Mouse (Mus musculus): ENCODE measurements around the gene Por. TPM values are rescaled to one million over a fixed set of nuclear protein-coding genes. Genes with fewer than 3 reads are reported as not detected.
A peak's percentile ranks its signal among the peaks of the same experiment; 100 is the strongest.

Gene Por
- total RNA-seq, 1 experiment: 125 TPM

- in situ Hi-C loops (cut with MboI; ENCODE audit: low sequenced_read_pairs in 2 of 2, unreplicated experiment in 2 of 2): no loop called here
These were observed 55.6 kb downstream of the Por start for GRCm38 (mm10) chr5:135725391-135725841.

GRCm38 (mm10) chr5:135725991-135726390 is 56.2 kb downstream of the Por start:
- in situ Hi-C loops (cut with MboI; ENCODE audit: low sequenced_read_pairs in 2 of 2, unreplicated experiment in 2 of 2): no loop called here
- no peak overlapping the region; the same call in 1 of the 2 replicates for H3K9ac ChIP-seq (ENCODE audit: insufficient read depth, low read depth, low read length, poor library complexity, severe bottlenecking)
- H3K4me3 ChIP-seq (ENCODE audit: insufficient read depth in 1 of 2, low read depth in 1 of 2, low read length in 2 of 2, poor library complexity in 1 of 2, severe bottlenecking in 1 of 2): no peak overlapping the region; a peak in 1 of 4 replicates
- H3K27ac ChIP-seq (ENCODE audit: insufficient read depth, low read depth, low read length, poor library complexity, severe bottlenecking): no peak overlapping the region
- H3K36me3 ChIP-seq (ENCODE audit: control insufficient read depth, insufficient read depth, low read length, poor library complexity, severe bottlenecking): peaks cover 22% of the 10 kb centered on the region
- no peak for DNase-seq (ENCODE audit: low read depth, low spot score)
- H3K9me3 ChIP-seq (ENCODE audit: control insufficient read depth, insufficient read depth, low read depth, low read length): no peaks in the 10 kb centered on the region
- no peak for TF ChIP-seq HCFC1 (IDR thresholded peaks at IDR 0.05; ENCODE audit: borderline replicate concordance, insufficient read depth, low read length)
- peaks cover 0 to 16% of the 10 kb centered on the region in 2 experiments; a peak in 2 of 4 replicates for H3K4me1 ChIP-seq (ENCODE audit: control insufficient read depth in 2 of 2, insufficient read depth in 2 of 2, low read length in 2 of 2, poor library complexity in 1 of 2)

More at GRCm38 (mm10) chr5:135725391-135725841, 55.6 kb downstream of the Por start:
- H3K9me3 ChIP-seq (ENCODE audit: control insufficient read depth, insufficient read depth, low read depth, low read length): no peaks in the 10 kb centered on the region
- H3K9ac ChIP-seq (ENCODE audit: insufficient read depth, low read depth, low read length, poor library complexity, severe bottlenecking): no peak overlapping the region; the same call in 1 of the 2 replicates
- no peak for DNase-seq (ENCODE audit: low read depth, low spot score)
- H3K27ac ChIP-seq (ENCODE audit: insufficient read depth, low read depth, low read length, poor library complexity, severe bottlenecking): 0 out of 2 replicates have a peak overlapping the region, but pooled peaks have one; percentile 9
- TF ChIP-seq MAFK (IDR thresholded peaks at IDR 0.05; ENCODE audit: insufficient read depth, low read depth, low read length) (no peak), ZC3H11A (IDR thresholded peaks at IDR 0.05; ENCODE audit: borderline replicate concordance, low read depth, low read length) (no peak), ZNF384 (IDR thresholded peaks at IDR 0.05; ENCODE audit: low read depth, low read length) (no peak), CHD2 (IDR thresholded peaks at IDR 0.05; ENCODE audit: low read depth, low read length) (no peak), HCFC1 (IDR thresholded peaks at IDR 0.05; ENCODE audit: borderline replicate concordance, insufficient read depth, low read length) (no peak)
- peaks cover 16% of the 10 kb centered on the region for H3K36me3 ChIP-seq (ENCODE audit: control insufficient read depth, insufficient read depth, low read length, poor library complexity, severe bottlenecking)
- peak overlapping the region in 1 of 2 experiments; percentile 21; a peak in 1 of 4 replicates for H3K4me3 ChIP-seq (ENCODE audit: insufficient read depth in 1 of 2, low read depth in 1 of 2, low read length in 2 of 2, poor library complexity in 1 of 2, severe bottlenecking in 1 of 2)
- peaks cover 0 to 16% of the 10 kb centered on the region in 2 experiments; a peak in 2 of 4 replicates for H3K4me1 ChIP-seq (ENCODE audit: control insufficient read depth in 2 of 2, insufficient read depth in 2 of 2, low read length in 2 of 2, poor library complexity in 1 of 2)

- TF ChIP-seq HCFC1 (IDR thresholded peaks at IDR 0.05; ENCODE audit: borderline replicate concordance, insufficient read depth, low read length) (no peak), ZC3H11A (IDR thresholded peaks at IDR 0.05; ENCODE audit: borderline replicate concordance, low read depth, low read length) (no peak), MAFK (IDR thresholded peaks at IDR 0.05; ENCODE audit: insufficient read depth, low read depth, low read length) (no peak), ZNF384 (IDR thresholded peaks at IDR 0.05; ENCODE audit: low read depth, low read length) (no peak), CHD2 (IDR thresholded peaks at IDR 0.05; ENCODE audit: low read depth, low read length) (no peak)
- no peak overlapping the region for H3K27ac ChIP-seq (ENCODE audit: insufficient read depth, low read depth, low read length, poor library complexity, severe bottlenecking)
- no peak overlapping the region for H3K4me3 ChIP-seq (ENCODE audit: insufficient read depth in 1 of 2, low read depth in 1 of 2, low read length in 2 of 2, poor library complexity in 1 of 2, severe bottlenecking in 1 of 2)
- peaks cover 30% of the 10 kb centered on the region for H3K36me3 ChIP-seq (ENCODE audit: control insufficient read depth, insufficient read depth, low read length, poor library complexity, severe bottlenecking)
- H3K9me3 ChIP-seq (ENCODE audit: control insufficient read depth, insufficient read depth, low read depth, low read length): no peaks in the 10 kb centered on the region
- no peak overlapping the region for H3K9ac ChIP-seq (ENCODE audit: insufficient read depth, low read depth, low read length, poor library complexity, severe bottlenecking)
- no peak for DNase-seq (ENCODE audit: low read depth, low spot score)
- peaks cover 0 to 16% of the 10 kb centered on the region in 2 experiments; a peak in 2 of 4 replicates for H3K4me1 ChIP-seq (ENCODE audit: control insufficient read depth in 2 of 2, insufficient read depth in 2 of 2, low read length in 2 of 2, poor library complexity in 1 of 2)
- in situ Hi-C loops (cut with MboI; ENCODE audit: low sequenced_read_pairs in 2 of 2, unreplicated experiment in 2 of 2): no loop called here
These were observed 57.0 kb downstream of the Por start for GRCm38 (mm10) chr5:135726641-135727346.

DNA sequence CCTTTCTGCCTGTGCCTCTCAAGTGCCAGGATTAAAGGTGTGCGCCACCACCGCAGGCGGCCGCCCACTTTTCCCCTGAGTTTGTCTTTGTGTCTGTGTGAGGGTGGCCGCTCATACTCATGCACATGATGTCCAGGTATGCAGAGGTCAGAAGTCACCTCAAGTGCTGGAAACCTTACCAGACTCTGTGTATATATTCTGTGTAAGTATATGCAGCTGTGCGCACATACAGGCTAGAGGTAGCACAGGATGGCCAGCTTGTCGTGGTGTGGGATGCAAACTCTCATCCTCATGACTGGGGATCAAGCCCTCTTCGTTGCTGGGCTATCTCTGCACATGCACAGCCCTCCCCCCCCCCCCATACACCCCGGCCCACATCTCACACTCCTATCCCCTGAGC is 58.0 kb downstream of the Por start:
- TF ChIP-seq HCFC1 (IDR thresholded peaks at IDR 0.05; ENCODE audit: borderline replicate concordance, insufficient read depth, low read length) (no peak), MAFK (IDR thresholded peaks at IDR 0.05; ENCODE audit: insufficient read depth, low read depth, low read length) (no peak), ZC3H11A (IDR thresholded peaks at IDR 0.05; ENCODE audit: borderline replicate concordance, low read depth, low read length) (no peak), CHD2 (IDR thresholded peaks at IDR 0.05; ENCODE audit: low read depth, low read length) (no peak), ZNF384 (IDR thresholded peaks at IDR 0.05; ENCODE audit: low read depth, low read length) (no peak)
- no peak for DNase-seq (ENCODE audit: low read depth, low spot score)
- no peaks in the 10 kb centered on the region for H3K9me3 ChIP-seq (ENCODE audit: control insufficient read depth, insufficient read depth, low read depth, low read length)
- H3K4me1 ChIP-seq (ENCODE audit: control insufficient read depth in 2 of 2, insufficient read depth in 2 of 2, low read length in 2 of 2, poor library complexity in 1 of 2): peaks cover 0 to 16% of the 10 kb centered on the region in 2 experiments; a peak in 2 of 4 replicates
- peaks cover 41% of the 10 kb centered on the region for H3K36me3 ChIP-seq (ENCODE audit: control insufficient read depth, insufficient read depth, low read length, poor library complexity, severe bottlenecking)
- H3K4me3 ChIP-seq (ENCODE audit: insufficient read depth in 1 of 2, low read depth in 1 of 2, low read length in 2 of 2, poor library complexity in 1 of 2, severe bottlenecking in 1 of 2): no peak overlapping the region
- no peak overlapping the region for H3K27ac ChIP-seq (ENCODE audit: insufficient read depth, low read depth, low read length, poor library complexity, severe bottlenecking)
- in situ Hi-C loops (cut with MboI; ENCODE audit: low sequenced_read_pairs in 2 of 2, unreplicated experiment in 2 of 2): no loop called here
- no peak overlapping the region for H3K9ac ChIP-seq (ENCODE audit: insufficient read depth, low read depth, low read length, poor library complexity, severe bottlenecking)
